Mouse (Mus musculus) forebrain, embryonic 13.5 days (tissue): ENCODE results near the gene Nhsl2. TPM values are rescaled to one million over a fixed set of nuclear protein-coding genes. Genes with fewer than 3 reads are reported as not detected.

ENCODE experiments used
- ATAC-seq: fragments of 200-750 bp; cut with Nextera tagmentation; 2 replicates; pipeline ENCODE4 v1.8.0; 2017
- H3K27ac ChIP-seq: fragments of 300-500 bp; sonication (generic); 2 replicates; pipeline ENCODE4 v1.5.1; 2015; ENCODE audit warnings: inconsistent platforms, mild to moderate bottlenecking, moderate library complexity
- H3K27me3 ChIP-seq: fragments of 300-500 bp; sonication (generic); 2 replicates; pipeline ENCODE4 v1.6.1; 2015; ENCODE audit warnings: mild to moderate bottlenecking, inconsistent platforms
- H3K36me3 ChIP-seq: fragments of 300-500 bp; sonication (generic); 2 replicates; pipeline ENCODE4 v1.6.1; 2015; ENCODE audit warnings: mild to moderate bottlenecking, inconsistent platforms; ENCODE audit not compliant: poor library complexity, severe bottlenecking
- H3K4me1 ChIP-seq: fragments of 300-500 bp; sonication (generic); 2 replicates; pipeline ENCODE4 v1.6.1; 2015; ENCODE audit warnings: inconsistent platforms
- H3K4me2 ChIP-seq: fragments of 300-500 bp; sonication (generic); 2 replicates; pipeline ENCODE4 v1.6.1; 2015; ENCODE audit warnings: inconsistent platforms, mild to moderate bottlenecking, moderate library complexity
- H3K4me3 ChIP-seq: fragments of 300-500 bp; sonication (generic); 2 replicates; pipeline ENCODE4 v1.5.1; 2015; ENCODE audit warnings: mild to moderate bottlenecking, inconsistent platforms
- H3K9ac ChIP-seq: fragments of 300-500 bp; sonication (generic); 2 replicates; pipeline ENCODE4 v1.6.1; 2015; ENCODE audit warnings: mild to moderate bottlenecking, inconsistent platforms
- H3K9me3 ChIP-seq: fragments of 300-500 bp; sonication (generic); replicated peaks from 2 replicates; pipeline ENCODE4 v1.6.1; 2016; ENCODE audit warnings: inconsistent platforms
- WGBS: fragments of 180-500 bp; shearing (Covaris S2); methylation state at CpG from one replicate; pipeline ENCODE4 v1.1.7; 2015; 5-methylcytosine and 5-hydroxymethylcytosine counted together
- polyA plus RNA-seq: library from polyadenylated mRNA; unstranded; fragments of >200 nt; fragmentation: Nextera tagmentation; extraction: Ambion mirVana; gene quantifications from 2 replicates; pipeline ENCODE4 v1.2.1, GENCODE M21; 2015

Gene Nhsl2
- polyA plus RNA-seq, 1 experiment from 2014 or later = 6.2 TPM

DNA sequence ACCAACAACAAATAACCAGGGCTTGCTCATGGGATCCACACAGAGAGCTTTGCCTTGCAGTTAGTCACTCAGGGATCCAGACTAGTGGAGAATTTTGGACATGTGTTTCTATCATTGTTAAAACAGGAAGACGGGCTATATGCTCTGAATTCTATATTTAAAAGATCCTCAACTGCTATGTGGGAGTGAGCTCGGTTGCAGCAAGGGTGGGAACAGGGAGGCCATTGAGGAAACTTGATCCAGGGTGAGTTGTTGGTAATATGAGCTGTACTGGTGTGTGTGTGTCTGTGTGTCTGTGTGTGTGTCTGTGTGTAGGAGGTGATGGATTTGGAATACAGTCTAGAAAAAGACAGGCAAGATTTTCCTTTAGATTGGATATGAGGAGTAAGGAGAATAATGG lies 25.7 kb downstream of the Nhsl2 start:
- peaks cover 17% of the 10 kb centered on the region; the same call in 1 of the 2 replicates for H3K27me3 ChIP-seq
- no peaks in the 10 kb centered on the region for H3K9me3 ChIP-seq
- H3K36me3 ChIP-seq = no peaks in the 10 kb centered on the region
- H3K9ac ChIP-seq = no peak overlapping the region
- H3K4me3 ChIP-seq = no peak overlapping the region
- H3K27ac ChIP-seq = no peak overlapping the region
- no peak overlapping the region for H3K4me2 ChIP-seq
- no peaks in the 10 kb centered on the region for H3K4me1 ChIP-seq
- ATAC-seq = no peak
- 60% methylated on average over 2 of the region's 2 CpGs for WGBS

DNA sequence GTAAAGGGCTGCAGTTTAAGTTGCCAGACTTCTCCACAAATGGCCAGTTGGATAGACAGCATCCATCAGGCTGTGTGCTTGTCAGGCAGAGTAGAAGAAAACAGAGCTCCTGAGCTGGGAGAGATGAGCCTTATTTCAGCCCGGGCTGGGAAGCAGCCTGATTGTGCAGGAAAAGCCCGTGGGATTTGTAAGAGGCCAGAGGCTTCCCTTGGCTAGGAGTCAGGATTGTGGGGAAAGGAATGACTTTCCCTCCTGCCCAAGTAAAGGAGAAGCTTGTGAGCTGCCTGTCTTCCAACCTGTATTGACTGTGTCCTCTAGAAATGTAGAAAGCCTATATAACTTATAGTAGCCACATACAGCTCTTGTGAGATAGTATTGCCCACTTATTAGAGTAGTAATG lies 27.0 kb downstream of the Nhsl2 start:
- no peaks in the 10 kb centered on the region for H3K36me3 ChIP-seq
- no peaks in the 10 kb centered on the region for H3K4me1 ChIP-seq
- ATAC-seq = no peak
- H3K27me3 ChIP-seq = peaks cover 17% of the 10 kb centered on the region; the same call in 1 of the 2 replicates
- H3K4me2 ChIP-seq = no peak overlapping the region
- WGBS = 73% methylated on average over 2 of the region's 2 CpGs
- no peaks in the 10 kb centered on the region for H3K9me3 ChIP-seq
- no peak overlapping the region for H3K9ac ChIP-seq
- no peak overlapping the region for H3K4me3 ChIP-seq
- no peak overlapping the region for H3K27ac ChIP-seq

DNA sequence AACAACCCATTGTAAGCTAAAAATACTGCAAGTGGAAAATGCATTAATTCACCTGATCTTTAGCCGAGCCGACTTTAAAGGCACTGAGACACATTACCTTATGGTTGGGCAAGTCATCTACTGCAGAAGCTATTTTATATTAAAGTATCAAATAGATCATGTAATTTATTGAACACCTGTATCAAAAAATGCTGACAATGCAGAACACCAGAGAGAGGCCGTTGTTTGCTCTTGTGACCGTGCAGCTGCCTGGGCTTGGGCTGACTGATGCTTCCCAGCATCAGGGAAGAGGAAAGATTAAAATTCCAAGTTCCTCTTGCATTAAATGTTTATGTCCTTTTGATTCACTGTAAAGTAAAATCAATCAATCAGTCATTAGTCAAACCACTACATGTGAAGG lies 28.7 kb downstream of the Nhsl2 start:
- Histone ChIP-seq H3K27ac (no peak overlapping the region), H3K4me3 (no peak overlapping the region), H3K27me3 (peaks cover 20% of the 10 kb centered on the region; the same call in 1 of the 2 replicates), H3K4me1 (no peaks in the 10 kb centered on the region), H3K36me3 (no peaks in the 10 kb centered on the region), H3K9me3 (no peaks in the 10 kb centered on the region), H3K4me2 (no peak overlapping the region), H3K9ac (no peak overlapping the region)
- WGBS = 85% methylated on average over 4 of the region's 4 CpGs
- no peak for ATAC-seq

DNA sequence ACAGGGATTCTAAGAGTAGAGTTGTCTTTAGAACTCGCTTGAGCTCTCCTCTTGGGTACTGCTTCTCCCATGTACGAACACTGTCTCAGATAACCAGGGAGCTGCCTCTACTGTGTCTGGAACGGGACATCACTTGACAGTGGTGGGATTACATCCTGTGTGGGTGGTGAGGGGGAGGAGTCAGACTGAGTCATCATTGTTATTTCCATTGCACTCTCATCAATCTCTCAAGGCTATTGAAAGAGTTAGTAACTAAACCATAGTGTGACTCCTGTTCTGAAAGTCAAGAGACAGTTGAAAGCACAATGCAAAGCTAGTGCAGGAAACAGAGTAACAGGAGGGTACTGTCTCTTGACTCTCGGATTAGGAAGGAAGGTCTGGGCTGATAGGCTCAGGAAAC lies 29.4 kb downstream of the Nhsl2 start:
- WGBS = 72% methylated on average over 4 of the region's 4 CpGs
- H3K4me2 ChIP-seq = no peak overlapping the region
- no peak overlapping the region for H3K4me3 ChIP-seq
- peaks cover 19% of the 10 kb centered on the region; the same call in 1 of the 2 replicates for H3K27me3 ChIP-seq
- no peaks in the 10 kb centered on the region for H3K4me1 ChIP-seq
- H3K36me3 ChIP-seq = no peaks in the 10 kb centered on the region
- H3K9ac ChIP-seq = no peak overlapping the region
- H3K27ac ChIP-seq = no peak overlapping the region
- H3K9me3 ChIP-seq = no peaks in the 10 kb centered on the region
- no peak for ATAC-seq

DNA sequence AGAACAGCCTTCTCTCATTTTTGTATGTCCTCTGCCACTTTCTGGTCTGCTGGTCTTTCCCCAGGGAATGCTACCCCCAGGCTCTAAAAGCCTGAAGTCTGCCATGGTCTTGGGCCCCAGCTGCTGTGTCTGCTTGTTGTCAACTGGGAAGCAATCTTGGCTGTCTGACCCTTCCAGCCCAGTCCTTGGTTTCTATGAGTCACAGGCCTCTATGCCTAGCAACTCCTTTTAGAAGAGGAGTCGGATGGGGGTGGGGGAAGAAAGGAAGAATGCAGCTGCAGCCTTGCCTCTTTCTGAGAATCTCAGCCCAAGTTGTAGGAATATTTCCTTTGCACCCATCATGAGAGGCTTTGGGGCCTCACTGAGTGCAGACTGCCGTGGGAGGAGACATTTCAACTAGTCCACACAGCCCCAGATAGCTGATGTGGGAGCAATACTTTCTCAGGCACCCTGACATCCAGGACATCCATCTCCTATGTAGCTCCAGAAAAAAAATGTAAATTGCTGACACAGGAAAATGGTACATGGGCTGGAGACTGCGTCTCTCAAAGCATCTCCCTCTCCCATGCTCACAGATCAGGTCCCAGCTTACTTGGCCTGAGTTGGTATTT lies 33.1 kb downstream of the Nhsl2 start:
- Histone ChIP-seq H3K36me3 (no peaks in the 10 kb centered on the region), H3K4me3 (no peak overlapping the region), H3K4me2 (no peak overlapping the region), H3K27me3 (peaks cover 15% of the 10 kb centered on the region; the same call in 1 of the 2 replicates), H3K9ac (no peak overlapping the region), H3K4me1 (no peaks in the 10 kb centered on the region), H3K9me3 (no peaks in the 10 kb centered on the region), H3K27ac (no peak overlapping the region)
- ATAC-seq = no peak
- 68% methylated on average over 3 of the region's 3 CpGs for WGBS

DNA sequence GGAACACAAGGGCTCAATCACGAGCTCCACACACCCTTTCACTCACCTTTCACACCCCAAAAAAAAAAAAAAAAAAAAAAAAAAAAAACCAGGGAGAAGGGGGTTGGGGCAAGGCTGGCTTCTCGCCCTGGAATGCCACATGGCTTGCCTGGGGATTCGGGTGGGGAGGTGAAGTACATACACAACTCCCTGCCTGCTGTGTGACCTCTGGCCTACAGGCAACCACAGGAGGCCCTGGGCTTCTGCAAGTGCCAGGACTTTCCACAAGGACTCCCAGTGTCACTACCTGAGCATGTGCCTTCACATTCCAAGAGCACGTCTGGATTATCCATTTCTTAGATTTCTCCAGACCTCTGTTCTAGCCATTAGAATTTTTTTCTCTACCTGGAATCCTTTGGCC lies 40.2 kb downstream of the Nhsl2 start:
- Histone ChIP-seq H3K9ac (no peak overlapping the region), H3K27me3 (peaks cover 7% of the 10 kb centered on the region; the same call in 1 of the 2 replicates), H3K9me3 (no peaks in the 10 kb centered on the region), H3K36me3 (no peaks in the 10 kb centered on the region), H3K4me1 (no peaks in the 10 kb centered on the region), H3K4me3 (no peak overlapping the region), H3K27ac (no peak overlapping the region), H3K4me2 (no peak overlapping the region)
- ATAC-seq = no peak
- 53% methylated on average over 4 of the region's 4 CpGs for WGBS

DNA sequence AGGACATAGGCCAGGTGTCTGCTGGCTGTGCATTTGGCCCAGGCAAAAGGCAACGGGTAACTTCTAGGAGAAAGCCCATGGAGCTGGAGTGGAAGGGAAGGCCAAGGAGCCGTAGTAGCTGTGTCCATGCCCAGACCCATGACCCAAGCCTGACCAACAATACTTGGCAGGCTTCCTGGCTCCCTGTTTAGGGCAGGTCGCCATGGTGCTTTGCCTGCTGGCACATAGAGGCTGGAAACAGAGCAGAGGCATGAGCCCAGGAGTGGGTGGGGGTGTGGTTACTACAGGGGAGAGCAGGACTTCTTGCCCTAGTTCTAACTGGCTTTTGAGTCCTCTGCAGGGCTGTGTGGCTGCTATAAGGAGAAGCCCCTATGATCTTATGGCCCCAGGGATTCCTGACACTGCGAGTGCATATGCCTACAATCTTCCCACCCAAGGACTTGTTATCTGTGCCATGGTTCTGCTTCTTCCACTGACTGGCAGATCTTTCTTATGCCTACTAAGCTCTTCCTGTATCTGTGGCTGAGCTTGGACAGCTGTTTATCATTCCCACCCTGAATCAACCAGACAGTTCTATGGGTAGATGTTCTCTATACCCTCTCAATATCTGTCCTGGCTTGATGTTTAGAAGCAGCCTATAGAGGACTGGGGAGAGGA lies 40.8 kb downstream of the Nhsl2 start:
- Histone ChIP-seq H3K27me3 (peaks cover 6% of the 10 kb centered on the region; the same call in 1 of the 2 replicates), H3K27ac (no peak overlapping the region), H3K9me3 (no peaks in the 10 kb centered on the region), H3K4me2 (no peak overlapping the region), H3K4me3 (no peak overlapping the region), H3K4me1 (no peaks in the 10 kb centered on the region), H3K9ac (no peak overlapping the region), H3K36me3 (no peaks in the 10 kb centered on the region)
- 84% methylated on average over 4 of the region's 4 CpGs for WGBS
- no peak for ATAC-seq

DNA sequence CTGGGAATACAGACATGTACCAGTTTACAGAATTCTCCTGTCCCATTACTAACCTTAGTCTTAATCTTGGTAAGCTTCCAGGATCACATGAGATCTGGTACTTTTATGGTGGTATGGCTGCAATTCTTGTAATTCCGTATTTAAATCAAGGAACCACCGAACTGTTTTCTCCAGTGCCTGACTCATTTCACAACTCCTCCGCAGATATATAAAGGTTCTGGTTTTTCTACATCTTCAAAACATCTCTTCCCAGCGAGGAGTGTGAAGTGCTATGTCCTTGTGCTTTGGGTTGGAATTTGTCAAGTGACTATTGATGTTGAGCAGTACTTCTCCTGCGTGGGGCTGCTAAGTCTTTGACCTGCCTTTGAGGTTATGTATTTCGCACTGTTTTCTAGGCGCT lies 44.6 kb downstream of the Nhsl2 start:
- H3K9ac ChIP-seq = no peak overlapping the region
- no peak overlapping the region for H3K4me3 ChIP-seq
- no peak overlapping the region for H3K4me2 ChIP-seq
- 85% methylated on average over 7 of the region's 7 CpGs for WGBS
- H3K4me1 ChIP-seq = no peaks in the 10 kb centered on the region
- H3K27ac ChIP-seq = no peak overlapping the region
- peaks cover 2% of the 10 kb centered on the region; the same call in 1 of the 2 replicates for H3K27me3 ChIP-seq
- no peaks in the 10 kb centered on the region for H3K36me3 ChIP-seq
- ATAC-seq = no peak
- no peaks in the 10 kb centered on the region for H3K9me3 ChIP-seq

DNA sequence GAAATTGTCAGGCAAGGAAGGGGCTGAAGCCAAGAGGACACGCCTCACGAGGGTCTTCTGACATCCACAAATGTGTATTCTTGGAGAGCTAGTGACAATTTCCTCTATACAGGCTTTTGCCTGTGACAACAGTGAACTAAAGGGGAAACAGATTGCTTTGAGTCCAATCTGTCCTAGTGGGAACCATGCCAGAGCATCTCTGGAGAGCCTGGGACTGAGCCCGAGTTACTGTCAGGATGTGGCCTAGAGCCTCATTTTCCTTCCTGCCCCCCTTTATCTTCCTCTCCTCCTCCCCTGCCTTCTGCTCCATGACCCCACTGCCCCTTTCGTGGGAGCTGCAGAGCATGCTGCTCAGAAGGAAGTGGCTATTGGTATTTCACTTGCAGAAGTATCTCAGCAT lies 49.2 kb downstream of the Nhsl2 start:
- no peaks in the 10 kb centered on the region for H3K36me3 ChIP-seq
- WGBS = 60% methylated on average over 4 of the region's 4 CpGs
- no peak for ATAC-seq
- H3K27ac ChIP-seq = no peak overlapping the region
- H3K9ac ChIP-seq = no peak overlapping the region
- no peaks in the 10 kb centered on the region for H3K4me1 ChIP-seq
- H3K27me3 ChIP-seq = peaks cover 10% of the 10 kb centered on the region
- H3K9me3 ChIP-seq = no peaks in the 10 kb centered on the region
- H3K4me3 ChIP-seq = no peak overlapping the region
- H3K4me2 ChIP-seq = no peak overlapping the region

DNA sequence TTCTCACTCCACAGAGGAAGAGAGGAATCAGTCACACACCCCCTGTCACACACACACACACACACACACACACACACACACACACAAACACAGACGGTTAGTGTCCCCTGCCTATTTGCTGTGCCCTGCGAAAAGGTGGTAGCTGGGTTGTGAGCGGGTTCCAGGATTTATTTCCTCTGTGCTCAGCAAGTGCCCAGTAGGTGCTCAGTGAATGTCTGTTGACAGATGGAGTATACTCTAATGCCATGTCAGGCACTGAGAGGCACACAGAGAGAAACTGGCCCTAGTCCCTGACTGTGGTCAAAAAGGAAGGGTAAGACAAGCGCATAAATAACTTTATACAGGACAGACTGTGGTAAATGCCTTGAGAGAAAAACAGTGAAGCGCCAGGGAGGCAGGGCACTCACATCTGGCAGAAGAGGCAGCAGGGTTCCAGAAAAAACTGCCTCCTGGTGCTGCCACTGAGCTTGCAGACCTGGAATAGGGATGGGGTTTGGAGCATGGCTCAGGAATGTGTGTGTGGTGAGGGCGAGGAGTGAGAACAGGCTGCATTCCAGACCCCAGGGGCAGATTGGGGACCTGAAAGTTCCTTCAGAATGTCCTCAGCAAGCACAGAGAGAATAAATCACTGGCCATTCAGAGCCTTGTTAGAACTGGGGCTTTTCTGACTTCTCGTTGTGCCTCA lies 52.8 kb downstream of the Nhsl2 start:
- Histone ChIP-seq H3K27me3 (peaks cover 10% of the 10 kb centered on the region), H3K4me3 (no peak overlapping the region), H3K9me3 (no peaks in the 10 kb centered on the region), H3K36me3 (no peaks in the 10 kb centered on the region), H3K4me2 (no peak overlapping the region), H3K9ac (no peak overlapping the region), H3K27ac (no peak overlapping the region), H3K4me1 (no peaks in the 10 kb centered on the region)
- ATAC-seq = no peak
- 79% methylated on average over 7 of the region's 7 CpGs for WGBS

DNA sequence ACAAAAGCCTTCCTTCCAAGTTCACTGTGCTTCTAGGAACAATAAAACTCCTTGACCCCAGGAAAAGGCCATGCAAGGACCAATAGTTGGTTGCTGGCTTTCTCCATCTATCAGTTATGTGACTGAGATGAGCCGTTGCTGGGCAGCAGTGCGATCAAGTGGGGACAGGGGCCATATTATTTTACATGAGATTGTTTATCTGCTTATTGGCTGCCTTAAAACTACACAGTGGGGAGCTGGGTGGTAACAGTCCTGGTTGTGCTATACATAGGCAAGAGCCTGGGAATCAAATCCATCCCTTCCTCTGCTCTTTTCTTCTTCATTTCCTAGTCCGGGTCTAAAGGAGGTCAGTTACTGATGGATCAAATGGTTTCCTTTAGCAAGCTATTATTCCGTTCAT lies 53.4 kb downstream of the Nhsl2 start:
- WGBS = 84% methylated on average over 4 of the region's 4 CpGs
- Histone ChIP-seq H3K9me3 (no peaks in the 10 kb centered on the region), H3K27ac (no peak overlapping the region), H3K27me3 (peaks cover 10% of the 10 kb centered on the region), H3K4me3 (no peak overlapping the region), H3K9ac (no peak overlapping the region), H3K4me1 (no peaks in the 10 kb centered on the region), H3K36me3 (no peaks in the 10 kb centered on the region), H3K4me2 (no peak overlapping the region)
- no peak for ATAC-seq

DNA sequence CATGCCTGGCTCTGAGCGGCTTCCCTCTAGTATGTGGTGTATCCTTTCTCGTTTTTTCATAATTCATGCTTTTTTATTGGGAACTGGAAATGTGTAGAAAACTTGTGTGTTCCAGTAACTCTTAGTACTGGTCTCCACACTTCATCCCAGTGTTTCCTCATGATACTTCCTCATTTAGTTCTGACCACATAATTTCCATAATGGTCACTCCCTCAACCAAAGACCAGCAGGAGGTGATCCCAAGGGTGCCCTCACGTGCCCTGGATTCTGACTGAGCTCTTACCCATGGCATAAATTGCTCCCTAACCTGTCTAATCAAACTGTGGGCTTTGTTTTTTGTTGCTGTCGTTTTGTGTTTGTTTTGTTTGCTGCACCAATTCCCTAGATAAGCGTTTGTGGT lies 58.1 kb downstream of the Nhsl2 start:
- no peak overlapping the region for H3K4me3 ChIP-seq
- WGBS = 65% methylated on average over 5 of the region's 5 CpGs
- H3K36me3 ChIP-seq = no peaks in the 10 kb centered on the region
- H3K9ac ChIP-seq = no peak overlapping the region
- H3K27me3 ChIP-seq = peaks cover 17% of the 10 kb centered on the region; the same call in 1 of the 2 replicates
- no peak overlapping the region for H3K27ac ChIP-seq
- no peak for ATAC-seq
- no peaks in the 10 kb centered on the region for H3K9me3 ChIP-seq
- no peak overlapping the region for H3K4me2 ChIP-seq
- H3K4me1 ChIP-seq = no peaks in the 10 kb centered on the region
